Mouse (Mus musculus) adrenal gland, postnatal 10 days (tissue): ENCODE measurements at regions not wholly inside any gene's neighbourhood (a gene's known extent, or its start where the extent isn't known, plus 50 kb on each side); places are given as distances from the start of the nearest gene placed in this dataset.

Experiments used
- DNase-seq: peaks from one replicate; pipeline ENCODE4 v3.0.0; 2021; ENCODE audit warnings: mixed read lengths

- no peak for DNase-seq
Observed at GRCm38 (mm10) chr15:60630756-60631402, 222.7 kb downstream of the Fam84b start.

GRCm38 (mm10) chr15:60618801-60619200 lies 234.8 kb downstream of the Fam84b start:
- no peak for DNase-seq

- DNase-seq: no peak
Observed at GRCm38 (mm10) chr15:60617371-60617770, 236.2 kb downstream of the Fam84b start.

- no peak for DNase-seq
Observed at GRCm38 (mm10) chr15:60601885-60602284, 251.7 kb downstream of the Fam84b start.

- no peak for DNase-seq
Observed at GRCm38 (mm10) chr15:60577084-60577483, 276.5 kb downstream of the Fam84b start.

GRCm38 (mm10) chr15:60566267-60566666 lies 287.3 kb downstream of the Fam84b start:
- DNase-seq: no peak

GRCm38 (mm10) chr15:60565017-60565416 lies 288.6 kb downstream of the Fam84b start:
- no peak for DNase-seq

- no peak for DNase-seq
Observed at GRCm38 (mm10) chr15:60560641-60561040, 292.9 kb downstream of the Fam84b start.

- no peak for DNase-seq
Observed at GRCm38 (mm10) chr15:60555691-60556090, 297.9 kb downstream of the Fam84b start.

- DNase-seq: no peak
Observed at GRCm38 (mm10) chr15:60554587-60554986, 299.0 kb downstream of the Fam84b start.

GRCm38 (mm10) chr15:60548045-60548444 lies 305.5 kb downstream of the Fam84b start:
- no peak for DNase-seq

GRCm38 (mm10) chr15:60537191-60537590 lies 316.4 kb downstream of the Fam84b start:
- DNase-seq: no peak

GRCm38 (mm10) chr15:60534701-60535100 lies 318.9 kb downstream of the Fam84b start:
- no peak for DNase-seq

- DNase-seq: no peak
Observed at GRCm38 (mm10) chr15:60516810-60517209, 336.8 kb downstream of the Fam84b start.

GRCm38 (mm10) chr15:60476755-60477310 lies 376.7 kb downstream of the Fam84b start:
- DNase-seq: no peak

GRCm38 (mm10) chr15:60475086-60475485 lies 378.5 kb downstream of the Fam84b start:
- DNase-seq: no peak

GRCm38 (mm10) chr15:60431916-60432315 lies 415.5 kb upstream of the 4933412E24Rik start:
- DNase-seq: no peak

- DNase-seq: no peak
Observed at GRCm38 (mm10) chr15:60419081-60419480, 402.7 kb upstream of the 4933412E24Rik start.

- no peak for DNase-seq
Observed at GRCm38 (mm10) chr15:60392267-60392666, 375.9 kb upstream of the 4933412E24Rik start.

- DNase-seq: no peak
Observed at GRCm38 (mm10) chr15:60390336-60390735, 373.9 kb upstream of the 4933412E24Rik start.

GRCm38 (mm10) chr15:60387962-60388361 lies 371.5 kb upstream of the 4933412E24Rik start:
- no peak for DNase-seq
